Mouse (Mus musculus): ENCODE results near the gene Slc22a18. TPM values are rescaled to one million over a fixed set of nuclear protein-coding genes. Genes with fewer than 3 reads are reported as not detected.

Slc22a18 gene
- polyA plus RNA-seq, 1 experiment from 2014 or later: 18.2 TPM

GRCm38 (mm10) chr7:143444580-143444954 is 29.0 kb upstream of the Slc22a18 start:
- no peak overlapping the region for H3K27ac ChIP-seq (ENCODE audit: low read length)
- H3K4me3 ChIP-seq (ENCODE audit: low read length): no peak overlapping the region
- H3K27me3 ChIP-seq (replicated peaks; ENCODE audit: control insufficient read depth, insufficient read depth, low read length): peaks cover 27% of the 10 kb centered on the region
- H3K9ac ChIP-seq (ENCODE audit: low read depth, low read length): peak overlapping the region; percentile 67; the same call in 1 of the 2 replicates
- no peaks in the 10 kb centered on the region for H3K9me3 ChIP-seq (ENCODE audit: control insufficient read depth, low read length)
- H3K4me2 ChIP-seq (ENCODE audit: low read depth, low read length): no peak overlapping the region; the same call in 1 of the 2 replicates
- 58% methylated on average over 8 of the region's 8 CpGs for WGBS
- peaks cover 16% of the 10 kb centered on the region for H3K4me1 ChIP-seq (ENCODE audit: control insufficient read depth, insufficient read depth, low read length)
- ATAC-seq: no peak
- H3K36me3 ChIP-seq (ENCODE audit: control insufficient read depth, insufficient read depth, low read length): no peaks in the 10 kb centered on the region

GRCm38 (mm10) chr7:143444955-143445648 is 28.4 kb upstream of the Slc22a18 start:
- ATAC-seq: peak; percentile 29; the same call in 1 of the 2 replicates
- peak overlapping the region; percentile 45 for H3K4me3 ChIP-seq (ENCODE audit: low read length)
- no peak overlapping the region for H3K27ac ChIP-seq (ENCODE audit: low read length)
- H3K4me1 ChIP-seq (ENCODE audit: control insufficient read depth, insufficient read depth, low read length): peaks cover 16% of the 10 kb centered on the region
- peak overlapping the region; percentile 77 for H3K4me2 ChIP-seq (ENCODE audit: low read depth, low read length)
- no peaks in the 10 kb centered on the region for H3K36me3 ChIP-seq (ENCODE audit: control insufficient read depth, insufficient read depth, low read length)
- H3K9ac ChIP-seq (ENCODE audit: low read depth, low read length): peak overlapping the region; percentile 67
- H3K9me3 ChIP-seq (ENCODE audit: control insufficient read depth, low read length): no peaks in the 10 kb centered on the region
- 8% methylated on average over 55 of the region's 55 CpGs for WGBS
- peaks cover 27% of the 10 kb centered on the region for H3K27me3 ChIP-seq (replicated peaks; ENCODE audit: control insufficient read depth, insufficient read depth, low read length)

- ATAC-seq: peak; percentile 51
- H3K9me3 ChIP-seq (ENCODE audit: control insufficient read depth, low read length): no peaks in the 10 kb centered on the region
- peak overlapping the region; percentile 67 for H3K9ac ChIP-seq (ENCODE audit: low read depth, low read length)
- H3K4me1 ChIP-seq (ENCODE audit: control insufficient read depth, insufficient read depth, low read length): peaks cover 16% of the 10 kb centered on the region
- H3K27ac ChIP-seq (ENCODE audit: low read length): no peak overlapping the region
- peak overlapping the region; percentile 77 for H3K4me2 ChIP-seq (ENCODE audit: low read depth, low read length)
- H3K4me3 ChIP-seq (ENCODE audit: low read length): peak overlapping the region; percentile 45
- 11% methylated on average over 46 of the region's 53 CpGs for WGBS
- peaks cover 27% of the 10 kb centered on the region for H3K27me3 ChIP-seq (replicated peaks; ENCODE audit: control insufficient read depth, insufficient read depth, low read length)
- no peaks in the 10 kb centered on the region for H3K36me3 ChIP-seq (ENCODE audit: control insufficient read depth, insufficient read depth, low read length)
Observed at GRCm38 (mm10) chr7:143445651-143446460, 27.7 kb upstream of the Slc22a18 start.

DNA sequence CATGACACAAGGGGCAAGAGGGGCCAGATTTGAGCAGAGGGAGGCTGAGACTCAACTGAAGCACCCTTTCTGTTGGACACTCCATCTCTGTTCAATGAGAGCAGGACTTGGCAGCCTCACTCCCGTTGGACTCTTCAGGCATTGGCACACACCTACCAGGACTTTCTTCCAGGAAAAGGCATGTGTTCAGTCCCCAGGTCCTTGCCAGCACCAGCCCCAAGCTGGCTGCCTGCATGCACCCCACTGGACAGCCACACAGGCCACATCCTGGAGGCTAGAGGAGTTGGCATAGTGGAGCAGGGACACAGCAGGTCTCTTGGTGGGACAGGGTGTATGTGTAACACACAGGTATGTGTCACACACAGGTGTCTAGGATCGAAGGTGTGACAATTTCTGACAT is 26.4 kb upstream of the Slc22a18 start:
- Histone ChIP-seq H3K27ac (ENCODE audit: low read length) (no peak overlapping the region), H3K36me3 (ENCODE audit: control insufficient read depth, insufficient read depth, low read length) (no peaks in the 10 kb centered on the region), H3K4me1 (ENCODE audit: control insufficient read depth, insufficient read depth, low read length) (peaks cover 16% of the 10 kb centered on the region), H3K4me2 (ENCODE audit: low read depth, low read length) (no peak overlapping the region), H3K4me3 (ENCODE audit: low read length) (no peak overlapping the region), H3K9ac (ENCODE audit: low read depth, low read length) (no peak overlapping the region), H3K9me3 (ENCODE audit: control insufficient read depth, low read length) (no peaks in the 10 kb centered on the region), H3K27me3 (replicated peaks; ENCODE audit: control insufficient read depth, insufficient read depth, low read length) (peaks cover 27% of the 10 kb centered on the region)
- no peak for ATAC-seq
- 80% methylated on average over 2 of the region's 2 CpGs for WGBS

- no peaks in the 10 kb centered on the region for H3K36me3 ChIP-seq (ENCODE audit: control insufficient read depth, insufficient read depth, low read length)
- no peak for ATAC-seq
- H3K4me2 ChIP-seq (ENCODE audit: low read depth, low read length): peak overlapping the region; percentile 68
- H3K4me1 ChIP-seq (ENCODE audit: control insufficient read depth, insufficient read depth, low read length): peaks cover 9% of the 10 kb centered on the region
- H3K27me3 ChIP-seq (replicated peaks; ENCODE audit: control insufficient read depth, insufficient read depth, low read length): no peaks in the 10 kb centered on the region
- H3K9ac ChIP-seq (ENCODE audit: low read depth, low read length): peak overlapping the region; percentile 70
- 22% methylated on average over 38 of the region's 38 CpGs for WGBS
- peak overlapping the region; percentile 77 for H3K27ac ChIP-seq (ENCODE audit: low read length)
- H3K9me3 ChIP-seq (ENCODE audit: control insufficient read depth, low read length): peaks cover 24% of the 10 kb centered on the region
- peak overlapping the region; percentile 63 for H3K4me3 ChIP-seq (ENCODE audit: low read length)
Observed at GRCm38 (mm10) chr7:143458963-143459331, 14.6 kb upstream of the Slc22a18 start.

GRCm38 (mm10) chr7:143459332-143460211 is 14.0 kb upstream of the Slc22a18 start:
- Histone ChIP-seq H3K27ac (ENCODE audit: low read length) (peak overlapping the region; percentile 77), H3K4me3 (ENCODE audit: low read length) (peak overlapping the region; percentile 63), H3K4me2 (ENCODE audit: low read depth, low read length) (peak overlapping the region; percentile 68), H3K27me3 (replicated peaks; ENCODE audit: control insufficient read depth, insufficient read depth, low read length) (no peaks in the 10 kb centered on the region), H3K9ac (ENCODE audit: low read depth, low read length) (peak overlapping the region; percentile 70), H3K36me3 (ENCODE audit: control insufficient read depth, insufficient read depth, low read length) (no peaks in the 10 kb centered on the region), H3K9me3 (ENCODE audit: control insufficient read depth, low read length) (peaks cover 24% of the 10 kb centered on the region), H3K4me1 (ENCODE audit: control insufficient read depth, insufficient read depth, low read length) (peaks cover 10% of the 10 kb centered on the region)
- ATAC-seq: peak; percentile 17; the same call in 1 of the 2 replicates
- 27% methylated on average over 100 of the region's 100 CpGs for WGBS

- Histone ChIP-seq H3K27me3 (replicated peaks; ENCODE audit: control insufficient read depth, insufficient read depth, low read length) (no peaks in the 10 kb centered on the region), H3K4me1 (ENCODE audit: control insufficient read depth, insufficient read depth, low read length) (peaks cover 16% of the 10 kb centered on the region), H3K9me3 (ENCODE audit: control insufficient read depth, low read length) (peaks cover 24% of the 10 kb centered on the region), H3K4me2 (ENCODE audit: low read depth, low read length) (peak overlapping the region; percentile 68), H3K27ac (ENCODE audit: low read length) (peak overlapping the region; percentile 77), H3K36me3 (ENCODE audit: control insufficient read depth, insufficient read depth, low read length) (no peaks in the 10 kb centered on the region), H3K4me3 (ENCODE audit: low read length) (peak overlapping the region; percentile 63), H3K9ac (ENCODE audit: low read depth, low read length) (peak overlapping the region; percentile 70)
- WGBS: 35% methylated on average over 60 of the region's 60 CpGs
- ATAC-seq: no peak
Observed at GRCm38 (mm10) chr7:143460217-143460834, 13.2 kb upstream of the Slc22a18 start.

DNA sequence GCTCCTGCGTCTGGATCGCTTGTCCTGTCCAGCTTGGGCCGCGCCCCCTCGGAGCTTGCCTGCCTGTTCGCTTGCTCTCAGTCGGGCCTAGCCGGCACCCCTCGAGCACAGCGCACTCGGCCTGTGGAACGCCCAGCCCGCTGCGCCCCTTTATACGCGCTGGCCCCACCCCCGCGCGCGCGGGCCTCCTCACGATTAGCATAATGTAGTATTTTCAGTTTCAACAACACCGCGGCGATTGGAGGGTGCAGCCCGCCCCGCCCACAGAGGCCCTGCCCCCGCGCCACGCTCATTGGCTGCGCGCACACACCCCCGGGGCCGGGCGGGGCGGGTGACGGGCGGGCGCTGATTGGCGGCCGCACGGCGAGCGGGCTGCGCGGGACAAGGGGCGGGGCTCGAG is 12.7 kb upstream of the Slc22a18 start, which contains the start of gene Cdkn1c:
Gene Cdkn1c, minus strand, starts transcription at position 177 of the 400 bp plus-strand sequence.
- peak; percentile 85 for ATAC-seq
- H3K9me3 ChIP-seq (ENCODE audit: control insufficient read depth, low read length): peaks cover 24% of the 10 kb centered on the region
- 33% methylated on average over 48 of the region's 48 CpGs for WGBS
- peak within 1 kb of the TSS; percentile 70 for H3K9ac ChIP-seq (ENCODE audit: low read depth, low read length)
- H3K4me3 ChIP-seq (ENCODE audit: low read length): peak within 1 kb of the TSS; percentile 63
- peaks cover 17% of the 10 kb centered on the region for H3K4me1 ChIP-seq (ENCODE audit: control insufficient read depth, insufficient read depth, low read length)
- no peaks in the 10 kb centered on the region for H3K27me3 ChIP-seq (replicated peaks; ENCODE audit: control insufficient read depth, insufficient read depth, low read length)
- H3K27ac ChIP-seq (ENCODE audit: low read length): peak within 1 kb of the TSS; percentile 77
- no peaks in the 10 kb centered on the region for H3K36me3 ChIP-seq (ENCODE audit: control insufficient read depth, insufficient read depth, low read length)
- peak within 1 kb of the TSS; percentile 68 for H3K4me2 ChIP-seq (ENCODE audit: low read depth, low read length)
